Mouse (Mus musculus) cortical plate, adult 2 months (tissue): ENCODE data around the gene Srgap1.

ENCODE experiments used
- CTCF ChIP-seq: fragments of 200-500 bp; IDR thresholded peaks from 2 replicates; pipeline ENCODE4 v1.5.1; 2011; ENCODE audit warnings: mild to moderate bottlenecking, control low read depth, low read length; ENCODE audit not compliant: insufficient read depth; ENCODE audit errors: extremely low read depth
- POLR2A ChIP-seq: fragments of 200-500 bp; IDR thresholded peaks from 2 replicates; pipeline ENCODE4 v1.6.1; 2011; ENCODE audit warnings: mild to moderate bottlenecking, low read length, control low read depth; ENCODE audit not compliant: insufficient read depth; ENCODE audit errors: extremely low read depth

DNA sequence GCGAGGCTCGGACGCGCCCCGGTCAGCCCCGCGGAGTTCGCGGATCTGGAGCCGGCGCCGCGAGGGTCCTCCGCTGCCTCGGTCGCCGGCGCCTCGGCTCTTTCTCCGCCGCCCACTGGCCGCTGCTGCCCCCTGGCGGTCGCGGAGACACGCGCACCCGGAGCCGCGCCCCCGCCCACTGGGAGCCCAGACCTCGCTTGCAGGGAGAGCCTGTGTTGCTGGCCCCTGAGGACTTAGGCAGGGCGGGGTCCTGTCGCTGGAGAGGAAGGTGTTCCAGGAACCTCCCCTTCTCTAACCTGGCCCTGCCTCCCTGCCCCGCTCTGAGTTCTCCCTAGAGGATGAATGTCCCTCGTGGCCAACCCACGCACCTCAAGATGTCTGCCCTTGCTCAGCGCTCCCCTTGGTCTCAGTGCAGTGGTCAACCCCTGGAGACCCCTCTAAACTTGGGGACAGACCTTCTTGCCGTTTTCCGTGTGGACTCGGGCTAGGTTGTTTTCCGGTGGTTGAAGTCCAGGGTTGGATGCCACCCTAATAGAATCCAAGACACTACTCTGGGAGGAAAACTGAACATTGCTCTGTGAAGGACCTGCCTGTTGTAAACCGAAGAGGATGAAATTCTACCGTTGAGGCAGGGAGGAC lies 731 bp upstream of the Srgap1 start:
- TF ChIP-seq CTCF, result peak; percentile 24; the same call in 1 of the 2 replicates
- TF ChIP-seq POLR2A, result no peak
